Mouse (Mus musculus) midbrain, embryonic 14.5 days (tissue): ENCODE measurements around the gene Prickle2. TPM values are rescaled to one million over a fixed set of nuclear protein-coding genes. Genes with fewer than 3 reads are reported as not detected.

Experiments
- ATAC-seq: fragments of 200-750 bp; cut with Nextera tagmentation; 2 replicates; pipeline ENCODE4 v1.8.0; 2017; ENCODE audit warnings: moderate number of reproducible peaks, moderate library complexity; ENCODE audit not compliant: low FRiP score, low TSS enrichment
- DNase-seq: peaks from one replicate; pipeline ENCODE4 v3.0.0-alpha.2; 2015
- H3K27ac ChIP-seq: fragments of 300-500 bp; sonication (generic); replicated peaks from 2 replicates; pipeline ENCODE4 v1.5.1; 2014; ENCODE audit warnings: mild to moderate bottlenecking, low read depth, low read length, moderate library complexity
- H3K27me3 ChIP-seq: fragments of 300-500 bp; sonication (generic); 2 replicates; pipeline ENCODE4 v1.6.1; 2014; ENCODE audit warnings: low read length, control low read depth, mixed read lengths; ENCODE audit not compliant: control insufficient read depth, insufficient read depth
- H3K36me3 ChIP-seq: fragments of 300-500 bp; sonication (generic); 2 replicates; pipeline ENCODE4 v1.6.1; 2014; ENCODE audit warnings: low read length, control low read depth; ENCODE audit not compliant: control insufficient read depth, insufficient read depth
- H3K4me1 ChIP-seq: fragments of 300-500 bp; sonication (generic); 2 replicates; pipeline ENCODE4 v1.6.1; 2014; ENCODE audit warnings: mild to moderate bottlenecking, antibody characterized with exemption, low read length, control low read depth; ENCODE audit not compliant: control insufficient read depth, insufficient read depth
- H3K4me2 ChIP-seq: fragments of 300-500 bp; sonication (generic); 2 replicates; pipeline ENCODE4 v1.6.1; 2014; ENCODE audit warnings: mild to moderate bottlenecking, low read length, moderate library complexity
- H3K4me3 ChIP-seq: fragments of 300-500 bp; sonication (generic); replicated peaks from 2 replicates; pipeline ENCODE4 v1.5.1; 2014; ENCODE audit warnings: low read depth, low read length
- H3K9ac ChIP-seq: fragments of 300-500 bp; sonication (generic); replicated peaks from 2 replicates; pipeline ENCODE4 v1.6.1; 2014; ENCODE audit warnings: mild to moderate bottlenecking, low read length, moderate library complexity
- H3K9me3 ChIP-seq: fragments of 300-500 bp; sonication (generic); 2 replicates; pipeline ENCODE4 v1.6.1; 2016; ENCODE audit warnings: low read length, control low read depth, mixed read lengths; ENCODE audit not compliant: control insufficient read depth
- WGBS: fragments of 180-500 bp; shearing (Covaris S2); extraction: QIAGEN DNeasy Blood & Tissue Kit; methylation state at CpG from one replicate; pipeline ENCODE4 v1.1.7; 2014; 5-methylcytosine and 5-hydroxymethylcytosine counted together
- polyA plus RNA-seq: library from polyadenylated mRNA; unstranded; fragments of >200 nt; fragmentation: Nextera tagmentation; extraction: Ambion mirVana; gene quantifications from 2 replicates; pipeline ENCODE4 v1.2.1, GENCODE M21; 2014

Prickle2 gene
- polyA plus RNA-seq, 1 experiment from 2014 or later = 18.0 TPM

DNA sequence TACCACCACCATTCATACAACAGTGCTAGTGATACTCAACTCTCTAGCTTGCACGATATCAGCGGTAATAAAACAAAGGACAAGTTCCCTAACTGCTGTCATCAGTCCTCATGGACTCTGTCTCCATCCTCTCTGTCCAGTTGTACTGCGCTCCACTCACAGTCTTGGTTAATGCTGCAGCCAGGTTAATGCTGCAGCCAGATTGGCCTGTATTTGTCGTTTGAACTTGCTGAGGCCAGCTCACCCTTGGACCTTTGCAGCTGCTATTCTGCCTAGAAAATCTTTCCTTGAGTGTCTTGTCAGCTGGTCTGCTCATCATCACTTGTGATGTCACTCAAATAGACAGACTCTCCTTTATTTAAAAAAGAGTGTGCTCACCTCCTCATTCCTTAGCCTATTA, 236.5 kb downstream of the Prickle2 start:
- Histone ChIP-seq H3K27me3 (no peaks in the 10 kb centered on the region), H3K27ac (no peak overlapping the region), H3K36me3 (no peaks in the 10 kb centered on the region), H3K4me2 (no peak overlapping the region), H3K9me3 (no peaks in the 10 kb centered on the region), H3K4me3 (no peak overlapping the region), H3K9ac (no peak overlapping the region), H3K4me1 (peaks cover 20% of the 10 kb centered on the region)
- DNase-seq (no peak), ATAC-seq (no peak)
- 77% methylated on average over 4 of the region's 4 CpGs for WGBS

GRCm38 (mm10) chr6:92468892-92469291, 237.1 kb downstream of the Prickle2 start:
- no peak for ATAC-seq
- H3K36me3 ChIP-seq = no peaks in the 10 kb centered on the region
- H3K4me3 ChIP-seq = no peak overlapping the region
- WGBS = 91% methylated on average over 4 of the region's 4 CpGs
- no peak overlapping the region for H3K27ac ChIP-seq
- H3K4me2 ChIP-seq = no peak overlapping the region
- no peaks in the 10 kb centered on the region for H3K9me3 ChIP-seq
- peaks cover 21% of the 10 kb centered on the region for H3K4me1 ChIP-seq
- no peaks in the 10 kb centered on the region for H3K27me3 ChIP-seq
- DNase-seq = no peak
- no peak overlapping the region for H3K9ac ChIP-seq

DNA sequence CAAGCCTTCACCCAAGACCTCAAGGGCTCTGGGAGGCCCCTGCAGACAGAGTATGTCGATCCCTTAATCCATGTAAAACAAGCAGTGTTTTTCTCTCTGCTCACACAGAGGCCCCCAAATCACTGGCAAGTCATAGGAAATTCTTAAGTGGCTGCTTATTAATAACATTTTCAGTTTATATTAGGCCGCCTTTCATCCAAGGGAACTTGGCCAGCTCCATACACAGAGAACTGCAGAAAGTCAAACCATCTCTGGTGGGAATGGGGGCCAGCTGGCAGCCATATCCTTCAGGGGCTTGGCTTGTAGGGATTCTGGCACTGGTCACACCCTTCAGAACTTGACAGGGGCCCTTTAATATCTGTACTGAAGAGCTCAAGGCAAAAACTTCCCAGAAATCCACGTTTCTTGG, 237.6 kb downstream of the Prickle2 start:
- peaks cover 23% of the 10 kb centered on the region for H3K4me1 ChIP-seq
- ATAC-seq = no peak
- DNase-seq = no peak
- 0 out of 2 replicates have a peak overlapping the region, but pooled peaks have one; percentile 67 for H3K27ac ChIP-seq
- H3K9me3 ChIP-seq = no peaks in the 10 kb centered on the region
- H3K9ac ChIP-seq = no peak overlapping the region
- H3K36me3 ChIP-seq = no peaks in the 10 kb centered on the region
- no peaks in the 10 kb centered on the region for H3K27me3 ChIP-seq
- no peak overlapping the region for H3K4me3 ChIP-seq
- 75% methylated on average over 3 of the region's 3 CpGs for WGBS
- no peak overlapping the region for H3K4me2 ChIP-seq

DNA sequence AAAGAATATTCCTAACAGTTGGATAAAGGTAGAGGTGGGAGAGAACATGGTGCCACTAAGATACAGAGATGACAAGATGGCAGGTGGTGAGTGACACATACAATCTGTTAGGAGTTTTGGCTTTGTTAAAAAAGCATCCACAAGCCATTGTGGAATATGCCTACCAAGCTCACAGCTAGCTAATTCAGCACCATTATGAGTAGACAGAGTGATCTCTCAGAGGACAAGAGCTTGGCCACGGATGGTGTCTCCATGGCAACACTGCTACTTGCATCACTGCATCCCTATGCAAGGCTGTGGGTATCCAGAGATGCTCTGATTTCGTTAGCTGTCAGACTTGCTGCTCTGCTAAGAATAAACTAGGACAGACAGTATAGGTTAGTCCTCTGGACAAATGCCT, 238.6 kb downstream of the Prickle2 start:
- Histone ChIP-seq H3K9ac (no peak overlapping the region), H3K4me3 (no peak overlapping the region), H3K9me3 (no peaks in the 10 kb centered on the region), H3K27ac (peak overlapping the region; percentile 67), H3K4me1 (peaks cover 26% of the 10 kb centered on the region), H3K36me3 (no peaks in the 10 kb centered on the region), H3K27me3 (no peaks in the 10 kb centered on the region), H3K4me2 (no peak overlapping the region; the same call in 1 of the 2 replicates)
- 16% methylated on average over 2 of the region's 2 CpGs for WGBS
- DNase-seq = peak; percentile 83
- ATAC-seq = 0 out of 2 replicates have a peak, but pooled peaks have one; percentile 57

- H3K9ac ChIP-seq = no peak overlapping the region
- WGBS = 72% methylated on average over 1 of the region's 1 CpGs
- ATAC-seq (no peak), DNase-seq (no peak)
- H3K4me1 ChIP-seq = peaks cover 38% of the 10 kb centered on the region
- H3K27ac ChIP-seq = 0 out of 2 replicates have a peak overlapping the region, but pooled peaks have one; percentile 33
- H3K9me3 ChIP-seq = no peaks in the 10 kb centered on the region
- H3K4me2 ChIP-seq = no peak overlapping the region
- H3K4me3 ChIP-seq = no peak overlapping the region
- no peaks in the 10 kb centered on the region for H3K36me3 ChIP-seq
- H3K27me3 ChIP-seq = no peaks in the 10 kb centered on the region
Observed at GRCm38 (mm10) chr6:92465666-92466065, 240.3 kb downstream of the Prickle2 start.

DNA sequence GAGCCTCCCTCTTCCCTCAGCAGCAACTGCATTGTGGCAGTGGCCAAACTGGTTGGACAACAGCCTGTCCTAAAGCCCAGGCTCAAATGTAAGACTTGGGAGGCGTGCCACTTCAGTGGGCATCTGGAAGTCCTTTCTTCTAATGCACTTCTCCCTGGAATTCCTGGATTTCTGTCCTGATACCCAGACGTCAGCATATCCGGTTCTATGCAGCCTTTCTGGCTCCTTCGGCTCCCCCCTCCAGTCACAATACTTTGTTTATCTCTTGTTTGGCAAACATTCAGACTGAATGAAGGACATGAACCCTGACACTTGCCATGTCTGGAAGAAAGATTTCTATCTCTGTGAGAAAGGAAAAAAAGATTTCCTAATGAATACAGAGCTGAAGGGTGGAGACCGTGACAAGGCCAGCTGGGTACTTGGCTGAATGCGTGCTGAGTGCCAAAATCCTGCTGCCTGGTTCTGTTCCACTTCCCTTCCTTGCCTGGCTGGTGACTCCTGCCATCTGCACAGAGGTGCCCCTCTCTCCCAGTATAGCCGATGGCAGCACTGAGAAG, 241.1 kb downstream of the Prickle2 start:
- 72% methylated on average over 7 of the region's 7 CpGs for WGBS
- peaks cover 42% of the 10 kb centered on the region for H3K4me1 ChIP-seq
- DNase-seq (peak; percentile 22), ATAC-seq (no peak)
- H3K9ac ChIP-seq = no peak overlapping the region
- H3K9me3 ChIP-seq = no peaks in the 10 kb centered on the region
- H3K36me3 ChIP-seq = no peaks in the 10 kb centered on the region
- no peaks in the 10 kb centered on the region for H3K27me3 ChIP-seq
- no peak overlapping the region for H3K27ac ChIP-seq
- H3K4me2 ChIP-seq = no peak overlapping the region
- no peak overlapping the region for H3K4me3 ChIP-seq

GRCm38 (mm10) chr6:92463768-92464167, 242.2 kb downstream of the Prickle2 start:
- no peaks in the 10 kb centered on the region for H3K27me3 ChIP-seq
- 85% methylated on average over 9 of the region's 9 CpGs for WGBS
- H3K4me2 ChIP-seq = no peak overlapping the region
- no peak overlapping the region for H3K27ac ChIP-seq
- no peak overlapping the region for H3K4me3 ChIP-seq
- no peak for ATAC-seq
- peaks cover 47% of the 10 kb centered on the region for H3K4me1 ChIP-seq
- no peak for DNase-seq
- H3K9ac ChIP-seq = no peak overlapping the region
- no peaks in the 10 kb centered on the region for H3K36me3 ChIP-seq
- no peaks in the 10 kb centered on the region for H3K9me3 ChIP-seq

- Histone ChIP-seq H3K4me1 (peaks cover 33% of the 10 kb centered on the region), H3K4me3 (no peak overlapping the region), H3K27ac (peak overlapping the region; percentile 74), H3K9ac (no peak overlapping the region), H3K36me3 (peaks cover 8% of the 10 kb centered on the region; the same call in 1 of the 2 replicates), H3K9me3 (no peaks in the 10 kb centered on the region), H3K27me3 (no peaks in the 10 kb centered on the region), H3K4me2 (no peak overlapping the region)
- ATAC-seq (no peak), DNase-seq (peak; percentile 48)
- WGBS = 50% methylated on average over 2 of the region's 2 CpGs
Observed at GRCm38 (mm10) chr6:92460750-92461149, 245.2 kb downstream of the Prickle2 start.

DNA sequence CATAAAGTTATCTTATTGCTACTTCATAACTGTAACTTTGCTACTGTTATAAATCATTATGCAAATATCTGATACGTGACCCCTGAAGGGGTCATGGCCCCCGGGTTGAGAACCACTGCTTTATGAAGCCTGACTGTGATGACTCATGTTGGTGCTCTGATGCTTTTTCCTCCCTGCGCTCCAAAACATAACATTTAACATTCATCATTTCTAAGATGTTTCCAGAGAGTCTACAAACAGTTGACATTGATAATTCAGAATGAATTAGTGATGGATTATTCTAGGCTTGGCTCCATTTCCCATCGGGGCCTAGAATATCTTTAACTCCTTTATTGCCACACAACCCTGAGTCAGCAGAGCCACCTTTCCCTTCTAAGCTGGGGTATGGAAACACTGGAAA, 247.9 kb downstream of the Prickle2 start:
- no peak for ATAC-seq
- no peaks in the 10 kb centered on the region for H3K9me3 ChIP-seq
- peaks cover 27% of the 10 kb centered on the region for H3K4me1 ChIP-seq
- H3K9ac ChIP-seq = no peak overlapping the region
- H3K27me3 ChIP-seq = no peaks in the 10 kb centered on the region
- 91% methylated on average over 4 of the region's 4 CpGs for WGBS
- no peak overlapping the region for H3K4me3 ChIP-seq
- H3K36me3 ChIP-seq = peaks cover 8% of the 10 kb centered on the region; the same call in 1 of the 2 replicates
- DNase-seq = no peak
- no peak overlapping the region for H3K4me2 ChIP-seq
- no peak overlapping the region for H3K27ac ChIP-seq
